Mouse (Mus musculus) heart, postnatal 4 days (tissue): ENCODE data around the gene Mfng. TPM values are rescaled to one million over a fixed set of nuclear protein-coding genes. Genes with fewer than 3 reads are reported as not detected.

Experiments used
- DNase-seq: peaks from one replicate; pipeline ENCODE4 v3.0.0; 2021
- total RNA-seq, 2 experiments: library from RNA; stranded (reverse); gene quantifications; 2 replicates each; pipeline ENCODE4 v1.2.3; 2021

Mfng gene
- 10 to 100 TPM; 17.6 to 18.1 TPM for total RNA-seq

DNA sequence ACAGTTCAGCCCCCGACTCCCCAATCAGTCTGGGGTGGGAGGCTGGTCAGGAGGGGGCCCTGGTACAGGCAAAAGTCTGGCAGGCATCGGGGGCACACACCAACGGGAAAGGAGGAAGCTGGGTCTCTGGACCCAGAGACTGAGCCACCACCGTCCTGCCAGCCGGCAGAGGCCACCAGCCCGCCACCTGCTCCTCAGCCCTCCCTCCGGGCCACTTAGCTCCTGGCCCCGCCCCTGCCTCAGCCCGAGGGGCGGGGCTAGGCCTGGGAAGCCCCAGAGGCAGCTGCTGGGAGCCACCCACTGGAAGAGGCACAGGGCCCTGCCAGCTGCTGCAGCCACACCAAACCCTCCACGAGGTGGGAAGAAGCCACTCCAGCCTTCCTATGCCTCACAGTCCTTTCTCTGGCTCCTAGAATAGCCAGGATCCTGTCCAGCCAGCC lies at the start of gene Mfng:
Mfng (minus strand) TSS at position 186 of the 440 bp plus-strand sequence.
- peak; percentile 79 for DNase-seq

DNA sequence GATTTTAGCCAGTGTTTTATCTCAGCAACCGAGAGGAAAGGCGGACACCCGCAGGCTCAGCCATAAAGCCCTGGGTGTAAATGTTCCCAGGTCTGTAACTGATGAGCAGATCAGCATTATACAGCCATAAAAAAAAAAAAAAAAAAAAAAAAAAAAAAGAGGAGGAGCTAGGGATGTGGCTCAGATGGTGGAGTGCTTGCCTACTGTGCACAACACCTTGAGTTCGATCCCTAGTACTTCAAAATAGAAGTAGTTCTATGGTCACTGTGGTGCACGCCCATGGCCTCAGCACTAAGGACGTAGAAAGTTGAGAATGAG lies 42.8 kb upstream of the Mfng start:
- no peak for DNase-seq

DNA sequence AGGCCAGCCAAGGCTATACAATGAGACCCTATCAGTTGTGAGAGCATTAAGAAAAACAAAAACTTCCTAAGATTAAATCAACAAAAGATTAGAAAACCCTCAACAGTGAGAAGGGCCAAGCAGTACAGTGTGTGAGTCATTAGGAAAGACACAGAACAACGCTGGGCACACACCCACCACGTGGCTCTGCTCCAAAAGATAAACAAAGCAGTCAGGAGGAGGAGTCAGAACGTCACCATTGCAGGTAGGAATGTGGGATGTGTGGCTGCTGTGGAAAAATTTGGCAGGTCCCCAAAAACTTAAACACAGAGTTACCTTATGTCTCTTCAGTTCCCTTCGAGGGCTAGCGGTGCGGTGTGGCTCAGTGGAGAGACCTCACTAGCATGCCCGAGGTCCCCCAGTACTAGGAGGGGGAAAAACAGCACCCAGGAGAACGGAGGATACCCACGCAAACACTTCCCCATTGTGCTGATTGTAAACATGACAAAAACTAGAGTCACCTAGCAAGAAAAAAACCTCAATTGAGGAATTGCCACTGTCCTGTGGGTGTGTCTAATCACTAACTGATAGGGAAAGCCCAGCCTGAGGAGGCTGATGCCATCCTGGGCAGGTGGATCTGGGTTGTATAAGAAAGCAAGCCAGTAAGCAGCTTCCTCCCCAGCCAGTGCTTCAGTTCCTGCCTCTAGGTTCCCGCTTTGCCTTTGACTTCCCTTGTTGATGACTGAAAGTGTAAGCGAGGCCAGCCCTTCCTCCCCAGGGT lies 42.2 kb upstream of the Mfng start:
- DNase-seq = peak; percentile 55

DNA sequence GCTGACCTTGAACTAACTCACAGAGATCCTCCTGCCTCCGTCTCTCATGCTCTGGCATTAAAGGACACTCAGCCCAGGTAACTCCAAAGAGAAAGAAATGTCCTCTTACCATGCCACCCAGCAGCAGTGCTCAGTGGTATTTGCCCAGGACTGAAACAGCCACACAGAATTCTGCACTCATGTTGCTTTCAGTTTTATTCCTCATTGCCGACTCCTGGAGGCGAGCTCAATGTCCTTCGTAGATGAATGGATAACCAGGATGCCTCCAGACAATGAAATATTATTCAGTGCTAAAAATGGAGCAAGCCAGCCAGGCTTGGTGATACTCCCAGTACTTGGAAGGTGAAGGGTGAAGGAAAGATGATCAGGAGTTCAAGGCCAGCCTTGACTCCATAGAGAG lies 40.3 kb upstream of the Mfng start:
- no peak for DNase-seq

DNA sequence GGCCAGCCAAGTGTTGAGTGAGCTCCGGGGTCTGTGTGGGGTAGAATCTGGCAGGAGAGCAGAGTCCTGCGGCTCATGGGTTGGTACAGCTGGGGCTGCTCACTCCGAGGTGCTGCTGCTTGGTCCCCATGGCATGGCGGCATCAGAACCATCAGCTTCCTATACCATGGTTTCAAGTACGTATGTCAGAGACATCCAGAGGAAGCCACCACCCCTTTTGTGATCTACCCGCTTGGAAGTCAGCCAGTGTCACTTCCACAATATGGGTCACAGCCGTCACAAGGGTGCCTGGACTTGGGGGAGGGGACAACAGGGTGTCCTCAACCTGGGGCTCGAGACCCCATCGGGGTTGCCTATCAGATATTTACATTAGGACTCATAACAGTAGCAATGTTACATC lies 36.9 kb upstream of the Mfng start:
- DNase-seq = no peak

DNA sequence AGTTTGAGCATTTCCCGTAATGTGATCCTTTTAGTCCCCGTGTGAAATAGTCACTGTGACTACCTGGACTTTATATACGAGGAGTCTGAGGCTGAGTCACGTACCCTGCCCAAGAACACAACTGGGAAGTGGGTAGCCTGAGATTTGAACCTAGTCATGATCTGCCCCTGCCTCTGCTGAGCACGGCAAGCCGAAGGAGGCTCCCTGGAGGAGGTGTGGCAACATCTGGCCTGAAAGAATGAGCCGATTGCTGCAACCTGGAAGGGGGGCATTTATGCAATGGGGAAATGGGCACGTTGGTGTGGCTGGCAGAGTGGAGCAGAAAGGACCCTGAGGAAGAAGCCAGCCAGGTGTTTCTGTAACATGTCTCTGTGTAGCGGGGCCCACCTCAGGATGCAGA lies 36.5 kb upstream of the Mfng start:
- DNase-seq = no peak

DNA sequence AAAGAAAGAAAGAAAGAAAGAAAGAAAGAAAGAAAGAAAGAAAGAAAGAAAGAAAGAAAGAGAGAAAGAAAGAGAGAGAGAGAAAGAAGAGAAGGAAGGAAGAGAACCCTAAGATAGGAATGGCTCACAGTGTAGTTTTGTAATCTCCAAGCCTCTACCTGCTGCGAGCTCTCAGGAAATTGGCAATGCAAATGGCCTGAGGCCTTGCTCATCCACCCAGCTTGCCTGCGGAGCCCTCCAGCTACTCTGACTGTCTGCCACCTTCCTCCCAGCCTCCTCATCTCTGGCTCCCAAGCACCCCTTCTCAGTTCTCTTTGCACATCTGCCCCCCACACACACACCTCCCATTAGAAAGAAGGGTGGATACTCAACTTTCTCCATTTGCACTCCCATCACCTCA lies 35.7 kb upstream of the Mfng start:
- DNase-seq = no peak

DNA sequence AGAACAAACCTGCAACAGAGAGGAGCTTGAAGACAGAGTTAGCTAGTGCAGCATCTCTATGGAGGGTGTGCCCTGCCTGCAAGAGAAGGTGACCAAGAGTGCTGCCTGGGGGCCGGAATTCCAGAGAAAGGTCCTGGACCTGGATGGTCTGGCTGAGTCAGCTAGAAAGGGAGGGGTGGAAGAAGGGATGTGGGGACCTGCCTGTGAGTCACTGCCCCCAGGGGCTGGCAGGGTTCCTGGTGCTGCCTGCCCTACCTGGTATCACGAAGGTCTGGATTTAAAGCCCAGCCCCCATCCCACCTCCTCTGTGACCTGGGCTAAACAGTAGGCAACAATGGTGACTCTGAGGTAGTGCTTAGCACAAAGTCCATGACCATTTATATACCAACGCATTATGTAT lies 33.9 kb upstream of the Mfng start:
- no peak for DNase-seq

DNA sequence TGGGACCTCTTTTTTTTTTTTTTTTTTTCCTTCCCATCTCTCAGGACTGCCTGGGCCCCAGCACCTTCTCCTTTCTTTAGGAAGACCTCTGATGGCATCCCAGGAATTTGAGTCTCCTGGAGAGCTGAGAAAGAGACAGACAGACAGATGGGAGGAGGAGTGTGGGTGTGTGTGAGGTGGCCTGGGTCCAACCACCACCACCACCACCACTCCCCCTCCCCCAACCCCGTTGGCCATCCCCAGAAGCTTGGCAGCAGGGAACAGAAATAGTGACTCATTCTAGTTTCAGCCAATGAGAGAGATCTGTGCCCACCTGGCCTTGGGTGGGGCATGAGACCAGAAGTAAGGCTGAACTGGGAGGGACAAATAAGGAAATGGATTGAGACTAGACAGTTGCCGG lies 33.3 kb upstream of the Mfng start:
- DNase-seq = no peak

DNA sequence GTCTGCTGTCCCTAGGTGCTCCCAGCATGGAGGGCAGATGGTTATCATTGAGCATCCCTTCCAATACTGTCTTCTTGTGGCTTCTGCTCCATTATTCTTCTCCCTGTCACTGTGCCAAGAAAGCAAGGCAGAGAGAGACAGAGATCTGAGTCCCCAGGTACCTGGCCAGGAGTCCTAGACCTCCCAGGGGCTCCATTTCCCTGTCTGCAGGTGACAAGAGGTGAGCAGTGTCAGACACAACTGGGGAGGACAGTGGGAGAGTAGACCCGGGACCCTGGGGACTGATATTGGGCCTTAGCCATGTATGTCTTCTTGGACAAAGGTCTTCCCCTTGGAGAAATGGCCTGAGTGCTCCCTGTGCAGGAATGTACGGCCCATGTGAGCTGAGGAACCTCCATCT lies 32.1 kb upstream of the Mfng start:
- DNase-seq = no peak

DNA sequence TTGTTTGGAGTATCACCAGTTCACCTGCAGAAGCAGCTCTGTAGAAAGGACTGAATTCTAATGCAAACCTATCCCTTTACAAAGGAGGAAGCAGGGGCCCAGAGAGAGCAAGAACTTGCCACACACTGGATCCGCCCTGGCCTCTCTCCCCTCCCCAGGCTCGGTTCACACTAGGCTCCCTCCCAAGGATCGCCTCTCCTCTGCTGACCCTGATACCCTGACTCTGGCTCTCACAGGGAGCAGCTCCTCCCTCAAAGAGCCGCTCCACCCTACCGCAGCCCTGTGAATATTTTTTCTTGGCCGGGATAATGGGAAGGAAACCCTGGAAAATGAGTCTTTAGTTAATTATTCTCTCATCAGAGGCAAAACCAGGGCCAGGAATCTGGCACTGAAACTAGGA lies 31.1 kb upstream of the Mfng start:
- DNase-seq = no peak

DNA sequence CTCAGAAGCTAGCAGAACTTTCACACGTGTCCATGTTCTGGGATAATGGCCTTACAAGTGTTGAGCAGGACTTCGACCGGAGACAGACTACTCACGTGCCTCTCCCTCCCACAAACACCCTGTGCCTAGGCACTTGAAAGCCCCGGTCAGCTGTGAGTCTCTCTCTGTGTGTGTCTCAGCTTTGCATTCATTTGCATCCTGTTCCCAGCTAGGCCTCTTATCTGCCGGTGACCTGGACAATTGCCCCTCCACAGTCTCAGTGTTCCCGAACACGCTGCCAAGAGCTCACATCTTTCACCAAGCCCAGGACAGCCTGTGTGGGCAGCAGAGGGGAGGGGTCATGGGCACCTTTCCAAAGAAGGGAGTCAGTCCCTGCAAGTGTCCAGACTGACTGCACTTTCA lies 30.2 kb upstream of the Mfng start:
- peak; percentile 68 for DNase-seq

DNA sequence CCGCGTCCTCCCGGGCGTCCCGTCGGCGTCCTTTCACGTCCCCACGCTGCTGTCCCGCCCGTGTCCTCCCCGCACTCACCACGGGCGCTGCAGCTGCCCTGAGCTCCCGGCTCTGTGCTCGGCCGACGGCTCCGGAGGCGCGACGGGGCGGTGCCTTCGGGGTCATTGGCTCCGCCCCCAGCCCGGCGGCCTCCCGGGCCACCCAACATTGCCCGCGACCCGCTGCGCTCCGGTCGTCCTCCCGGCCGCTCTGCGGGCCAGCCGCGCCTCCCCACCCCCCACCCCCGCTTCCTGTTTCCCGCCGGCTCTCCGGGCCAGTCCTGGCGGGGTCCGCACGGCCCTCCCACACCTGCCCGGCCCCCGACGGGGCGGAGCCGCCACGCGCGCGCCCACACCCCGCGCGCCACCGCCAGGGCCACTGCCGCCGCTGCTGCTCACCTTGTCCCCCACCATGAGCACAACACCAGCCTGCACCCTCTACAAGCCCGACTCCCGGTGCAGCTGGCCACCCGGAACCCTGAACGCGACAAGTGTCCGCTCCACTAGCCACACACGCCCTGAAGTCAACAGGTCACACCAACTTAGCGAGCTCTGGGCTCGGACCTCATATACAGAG lies 29.6 kb upstream of the Mfng start, which contains the start of gene Card10:
Card10 (minus strand) TSS at position 267 of the 616 bp plus-strand sequence.
- DNase-seq = peak; percentile 67

DNA sequence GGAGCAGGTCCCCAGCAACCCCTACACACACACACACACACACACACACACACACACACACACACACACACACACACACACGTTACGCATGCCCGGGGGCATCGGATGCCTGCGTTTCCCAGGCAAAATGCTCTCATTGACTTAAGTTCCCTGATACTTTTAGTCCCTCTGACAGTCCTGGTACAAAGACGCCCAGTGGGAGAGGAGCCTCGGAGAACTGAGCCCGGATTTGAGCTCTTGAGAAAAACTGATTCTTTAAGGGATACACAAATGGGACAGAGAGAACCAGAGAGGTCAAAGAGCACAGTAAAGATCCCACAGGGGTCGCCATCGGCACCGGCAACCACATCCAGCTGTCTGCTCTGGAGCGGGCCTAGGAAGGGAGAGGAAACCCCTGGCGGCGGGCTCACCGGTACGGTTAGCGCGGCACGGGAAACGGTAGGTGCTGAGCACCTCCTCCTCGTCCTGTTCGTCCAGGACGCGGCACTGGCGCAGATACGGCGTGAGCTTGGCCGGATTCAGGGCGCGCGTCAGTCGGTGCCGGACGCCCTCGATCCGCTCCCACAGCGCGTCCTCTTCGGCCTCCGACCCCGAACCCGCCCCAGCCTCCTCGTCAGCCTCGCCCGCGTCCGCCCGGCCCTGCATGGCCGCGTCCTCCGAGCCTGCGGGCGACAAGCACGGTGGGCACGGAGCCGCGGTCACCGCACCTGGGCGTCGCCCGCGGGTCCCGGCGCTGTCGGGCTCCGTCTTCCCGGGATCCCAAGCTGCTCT lies 28.9 kb upstream of the Mfng start:
- DNase-seq = peak; percentile 55

DNA sequence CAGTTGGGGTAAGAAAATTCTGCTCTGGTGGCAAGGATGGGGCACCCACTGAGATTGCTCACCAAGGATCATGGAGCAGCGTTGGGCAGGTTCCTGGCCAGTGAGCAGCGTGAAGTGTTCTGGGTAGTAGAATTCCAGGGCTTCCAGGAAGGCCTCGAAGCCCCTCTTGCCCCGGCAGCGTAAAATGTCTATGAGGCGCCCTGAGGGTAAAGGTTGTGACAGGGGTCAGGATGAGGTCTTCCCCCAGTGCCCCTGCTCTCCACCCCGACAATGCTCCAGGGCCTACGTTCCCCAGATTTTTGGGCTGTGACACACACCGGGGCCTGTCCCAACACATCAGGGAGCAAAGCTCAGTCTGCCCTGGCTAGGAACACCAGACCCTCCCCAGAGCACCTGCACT lies 28.3 kb upstream of the Mfng start:
- no peak for DNase-seq

DNA sequence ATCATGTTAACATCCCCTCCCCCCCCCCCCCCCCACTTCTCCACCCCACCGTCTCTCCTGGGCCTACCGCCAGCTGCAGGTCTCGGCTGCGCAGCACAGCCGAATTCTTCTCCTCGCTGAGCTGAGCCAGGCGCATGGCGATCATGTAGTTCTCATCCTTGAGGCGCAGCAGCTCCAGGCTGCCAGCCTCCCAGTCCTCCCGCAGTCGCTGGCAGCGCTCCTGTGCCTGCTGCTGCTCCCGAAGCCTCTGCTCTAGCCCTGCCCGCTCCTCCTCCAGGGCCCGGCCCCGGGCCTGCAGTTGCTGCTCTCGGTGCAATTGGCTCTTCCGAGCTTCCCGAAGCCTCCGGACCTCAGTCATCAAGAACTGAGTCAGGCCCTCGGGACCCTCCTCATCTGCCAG lies 25.8 kb upstream of the Mfng start:
- no peak for DNase-seq

DNA sequence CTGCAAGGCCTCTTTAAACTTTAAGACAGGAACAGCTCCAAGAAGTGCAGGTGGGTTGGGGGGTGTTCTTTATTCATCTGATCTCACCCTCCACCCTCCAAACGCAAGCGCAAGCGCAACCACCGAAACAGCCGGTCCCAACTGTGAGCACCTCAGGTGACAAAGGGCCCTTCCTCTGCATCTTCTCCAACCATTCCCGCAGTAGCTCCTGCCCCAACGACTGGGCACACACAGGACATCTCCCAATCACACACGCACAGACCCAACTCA lies 23.7 kb upstream of the Mfng start:
- no peak for DNase-seq

DNA sequence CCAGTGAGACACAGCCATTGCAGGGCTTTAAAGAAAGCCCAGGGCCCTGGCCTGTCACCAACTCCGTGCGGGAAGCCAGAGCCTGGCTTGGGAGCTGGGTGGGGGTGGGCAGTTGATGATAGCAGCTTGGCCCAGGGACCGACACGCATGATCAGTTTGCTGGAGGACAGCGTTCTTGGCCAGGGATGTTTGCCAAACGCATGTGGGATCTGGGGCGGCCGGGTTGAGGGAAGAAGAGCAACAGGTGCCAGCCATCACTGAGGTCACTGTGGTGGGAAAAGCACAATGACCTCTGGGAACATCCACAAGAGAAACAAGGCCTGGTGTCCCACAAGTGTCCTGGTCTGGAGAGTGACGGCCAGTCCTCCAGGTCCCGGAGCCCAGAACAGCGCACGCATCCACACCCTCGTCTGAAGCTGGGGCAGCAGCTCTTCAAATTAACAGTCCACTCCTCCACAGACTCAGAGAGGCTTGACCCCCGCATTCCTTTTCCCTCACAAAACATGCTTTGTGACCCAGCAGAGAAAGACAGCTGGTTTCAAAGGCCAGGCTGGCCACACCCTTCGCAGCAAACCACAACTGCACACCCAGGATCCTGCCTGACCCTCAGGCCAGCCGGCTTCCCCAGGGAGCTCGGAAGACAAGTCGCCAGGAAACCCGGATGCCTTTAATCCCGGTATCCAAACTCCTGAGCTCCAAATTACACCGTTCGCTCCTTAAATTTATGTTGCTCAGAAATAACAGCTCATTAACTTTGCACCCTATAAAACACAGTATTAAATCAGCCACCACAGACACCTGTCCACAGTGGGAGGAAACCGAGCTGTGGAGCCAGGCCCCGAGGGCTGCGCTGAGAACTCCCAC lies 23.2 kb upstream of the Mfng start:
- peak; percentile 74 for DNase-seq

DNA sequence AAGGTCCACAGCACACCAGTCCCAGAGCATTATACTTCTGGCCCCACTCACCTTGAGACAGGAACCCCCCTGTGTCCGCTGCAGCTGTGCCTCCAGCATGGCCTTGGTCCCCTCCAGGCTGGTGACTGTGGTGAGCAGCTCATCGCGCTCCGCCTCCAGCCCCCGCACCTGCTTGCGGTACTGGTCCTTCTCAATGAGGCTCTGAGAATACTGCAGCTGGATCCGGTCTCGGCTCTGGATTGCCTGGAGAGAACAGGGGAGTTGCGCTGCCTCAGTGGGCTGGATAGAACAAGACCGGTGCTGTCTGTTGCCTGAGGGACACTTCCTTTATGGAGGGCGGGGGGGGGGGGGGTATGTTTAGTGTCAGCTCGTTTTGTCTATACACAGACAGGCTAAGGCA lies 17.7 kb upstream of the Mfng start:
- peak; percentile 8 for DNase-seq

DNA sequence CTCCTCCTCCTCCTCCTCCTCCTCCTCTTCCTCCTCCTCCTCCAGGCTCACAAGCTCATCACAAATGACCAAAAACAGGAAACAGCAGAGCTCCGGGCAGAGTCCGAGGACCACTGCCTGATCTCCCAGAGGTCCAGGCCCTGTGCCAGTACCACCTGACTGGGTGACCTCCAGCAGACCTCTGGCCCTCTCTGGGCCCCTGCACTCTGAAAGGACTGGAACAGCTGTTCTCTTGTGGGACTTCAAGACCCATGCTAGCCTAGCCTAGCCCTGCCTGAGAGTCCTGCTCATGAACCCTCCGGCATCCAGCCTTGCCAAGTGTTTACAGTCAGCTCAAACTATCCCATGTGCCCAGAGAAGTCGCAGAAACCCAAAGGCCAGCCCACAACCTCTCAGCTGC lies 17.2 kb upstream of the Mfng start:
- peak; percentile 66 for DNase-seq

DNA sequence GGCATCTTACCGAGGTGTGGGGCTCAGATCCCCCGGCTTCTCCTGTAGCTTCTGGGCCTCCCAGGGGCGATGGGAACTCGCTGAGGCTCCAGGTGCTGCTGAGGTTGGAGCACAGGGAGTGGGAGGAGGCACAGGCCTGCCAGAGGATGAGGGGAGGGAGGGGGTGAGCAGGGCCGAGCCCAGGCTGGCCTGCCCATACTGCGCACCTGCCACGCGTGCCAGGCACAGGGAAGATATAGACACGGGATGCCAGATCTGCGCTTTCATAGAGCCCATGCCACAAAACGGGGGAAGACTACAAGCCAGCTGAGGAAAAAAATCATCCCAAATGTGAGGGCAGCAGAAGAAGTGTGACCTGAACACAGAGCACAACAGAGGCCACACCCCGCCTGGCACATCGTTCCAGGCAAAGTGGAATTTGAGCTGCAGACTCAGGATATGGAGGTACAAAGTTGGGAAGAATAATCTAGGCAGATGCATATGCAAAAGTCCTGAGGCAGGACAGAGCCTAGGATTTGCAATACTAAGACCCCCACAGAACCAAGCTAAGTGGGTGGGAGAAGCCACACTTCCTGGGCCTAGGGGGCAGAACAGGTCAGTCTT lies 16.5 kb upstream of the Mfng start:
- DNase-seq = peak; percentile 6

DNA sequence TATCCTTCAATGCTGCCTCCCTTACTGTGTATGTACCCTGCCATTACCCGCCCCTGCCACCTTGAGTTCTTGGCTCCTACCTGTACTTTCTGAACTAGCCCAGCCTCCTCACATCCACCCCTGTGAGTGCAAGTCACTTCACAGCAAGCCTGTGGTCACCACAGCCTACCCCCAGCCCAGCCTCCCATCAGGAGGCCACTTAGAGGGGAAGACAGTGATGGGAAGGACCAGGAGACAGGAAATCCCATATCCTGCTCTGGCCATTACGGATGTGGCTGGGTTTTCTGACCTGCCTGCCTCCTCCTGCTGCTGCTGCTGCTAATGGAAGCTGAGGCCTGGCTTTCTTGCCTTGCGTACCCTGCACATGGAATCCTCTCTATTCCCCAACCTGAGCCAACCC lies 14.8 kb upstream of the Mfng start:
- DNase-seq = peak; percentile 45
